Mouse (Mus musculus): ENCODE measurements around the gene Akap7.

Akap7 gene

GRCm38 (mm10) chr10:25297666-25298263 lies 9.9 kb downstream of the Akap7 start:
- no peak for DNase-seq (ENCODE audit: low spot score in 2 of 2)

DNA sequence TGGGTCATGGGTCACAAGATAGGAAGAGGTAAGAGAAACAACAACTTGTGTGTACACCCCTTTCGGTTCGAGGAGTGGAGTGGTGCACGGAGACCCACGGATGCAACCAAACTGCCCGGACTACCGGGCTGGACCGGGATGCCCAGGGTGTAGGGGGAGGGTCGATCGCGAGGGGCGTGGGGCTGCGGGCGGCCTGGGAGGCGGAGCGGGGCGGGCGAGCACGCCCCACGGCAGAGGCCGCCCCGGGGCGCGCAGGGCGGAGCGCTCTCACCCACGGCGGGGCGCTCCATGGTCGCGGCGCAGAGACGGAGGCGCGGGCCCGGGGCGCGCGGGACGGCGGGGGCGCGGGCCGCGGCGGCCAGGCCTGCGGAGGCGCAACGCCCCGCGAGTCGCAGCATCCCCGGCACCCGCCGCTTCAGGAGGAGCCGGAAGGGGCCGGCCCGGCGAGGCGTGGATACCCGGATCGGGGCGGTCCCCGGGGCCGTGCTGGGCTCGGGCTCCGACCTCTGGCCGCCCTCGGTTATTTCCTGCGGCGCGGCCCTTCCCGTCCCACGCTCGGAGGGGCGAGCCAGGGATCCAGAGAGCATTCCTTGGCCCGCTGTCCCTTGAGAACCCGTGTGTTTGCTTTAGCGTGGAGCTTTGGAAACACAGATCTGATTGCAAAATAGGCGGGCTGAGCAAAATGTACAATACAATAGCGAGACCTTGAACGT lies 10.9 kb downstream of the Akap7 start:
- peak; percentile 64 to 75 for DNase-seq (ENCODE audit: low spot score in 2 of 2)

GRCm38 (mm10) chr10:25296286-25296656 lies 11.4 kb downstream of the Akap7 start:
- no peak for DNase-seq (ENCODE audit: low spot score in 2 of 2)

GRCm38 (mm10) chr10:25295836-25296235 lies 11.8 kb downstream of the Akap7 start:
- DNase-seq (ENCODE audit: low spot score in 2 of 2) = no peak

GRCm38 (mm10) chr10:25294999-25295398 lies 12.7 kb downstream of the Akap7 start:
- DNase-seq (ENCODE audit: low spot score in 2 of 2) = no peak

DNA sequence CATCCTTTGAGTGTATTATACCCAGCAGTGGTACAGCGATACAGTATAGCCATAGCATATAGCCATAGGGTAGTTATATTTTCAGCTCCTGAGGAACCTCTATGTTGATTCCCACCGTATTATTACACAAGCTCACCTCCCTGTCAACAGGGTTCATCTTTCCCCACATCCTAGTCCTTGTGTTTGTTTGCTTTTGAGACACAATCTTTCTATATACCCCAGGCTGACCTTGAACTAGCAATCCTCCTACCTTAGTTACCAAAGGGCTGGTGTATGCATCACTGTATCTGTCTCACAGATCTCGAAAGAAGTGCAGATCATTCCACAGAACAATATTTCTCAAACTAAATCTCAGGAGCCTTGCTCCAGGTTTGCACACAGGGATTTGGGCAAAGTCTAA lies 13.9 kb downstream of the Akap7 start:
- DNase-seq (ENCODE audit: low spot score in 2 of 2) = no peak

- no peak for DNase-seq (ENCODE audit: low spot score in 2 of 2)
These were observed 16.6 kb downstream of the Akap7 start for GRCm38 (mm10) chr10:25291053-25291452.

DNA sequence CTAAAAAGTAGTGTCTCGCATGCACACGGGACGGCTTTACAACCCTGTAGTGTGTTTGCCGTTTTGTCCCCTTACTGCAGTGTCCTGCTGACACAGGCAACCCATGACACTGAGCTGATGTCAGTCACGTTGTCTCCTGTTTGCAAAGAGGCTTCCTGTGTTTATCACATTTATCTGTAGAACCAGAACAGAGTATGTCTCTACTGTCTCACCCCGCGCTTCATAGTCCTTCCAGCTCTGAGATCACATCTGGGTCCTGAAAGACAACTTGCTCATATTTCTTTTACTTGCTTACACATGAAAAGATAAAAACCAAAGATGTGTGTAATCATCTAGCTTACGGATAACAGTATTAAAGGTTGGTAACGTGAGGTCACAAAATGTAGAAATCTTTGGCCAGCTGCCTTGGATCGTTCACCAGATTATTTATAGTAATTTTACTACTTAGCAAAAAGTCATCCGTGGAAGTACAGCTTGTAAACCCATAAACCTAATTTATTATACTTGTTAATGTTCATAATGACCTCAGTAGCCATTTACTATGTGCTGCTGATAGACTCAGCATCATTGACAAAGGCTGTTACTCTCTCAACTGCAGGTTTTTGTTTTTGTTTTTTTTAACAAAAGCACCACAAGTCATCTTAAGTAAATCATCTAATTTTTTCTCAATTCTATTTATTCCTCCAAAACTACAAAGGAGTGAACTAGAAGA lies 22.4 kb downstream of the Akap7 start:
- DNase-seq (ENCODE audit: low spot score in 2 of 2) = no peak

DNA sequence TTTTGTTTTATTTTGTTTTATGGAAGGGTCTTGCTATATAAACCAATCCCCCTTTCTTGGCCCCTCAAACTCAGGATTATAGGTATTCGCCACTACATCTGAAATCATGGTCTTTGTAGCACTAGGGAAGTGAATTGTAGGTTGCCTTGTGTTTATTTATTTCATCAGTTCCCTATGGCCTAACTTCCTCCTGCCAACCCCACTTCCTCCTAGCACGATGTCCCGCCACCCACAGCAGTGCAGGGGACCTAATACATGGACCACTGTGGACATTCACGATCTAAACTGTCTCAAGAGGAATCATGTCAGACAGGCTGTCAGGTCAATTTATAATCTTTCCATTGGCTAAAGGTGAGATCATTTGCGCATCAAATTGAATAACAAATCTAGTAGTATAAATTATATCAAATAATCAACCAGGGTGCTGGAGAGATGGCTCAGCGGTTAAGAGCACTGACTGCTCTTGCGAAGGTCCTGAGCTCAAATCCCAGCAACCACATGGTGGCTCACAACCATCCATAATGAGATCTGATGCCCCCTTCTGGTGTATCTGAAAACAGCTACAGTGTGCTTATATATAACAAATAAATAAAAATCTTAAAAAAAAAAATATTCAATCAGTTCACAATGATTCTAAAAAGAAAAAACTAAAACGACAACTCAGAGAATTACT lies 23.1 kb downstream of the Akap7 start:
- no peak for DNase-seq (ENCODE audit: low spot score in 2 of 2)

DNA sequence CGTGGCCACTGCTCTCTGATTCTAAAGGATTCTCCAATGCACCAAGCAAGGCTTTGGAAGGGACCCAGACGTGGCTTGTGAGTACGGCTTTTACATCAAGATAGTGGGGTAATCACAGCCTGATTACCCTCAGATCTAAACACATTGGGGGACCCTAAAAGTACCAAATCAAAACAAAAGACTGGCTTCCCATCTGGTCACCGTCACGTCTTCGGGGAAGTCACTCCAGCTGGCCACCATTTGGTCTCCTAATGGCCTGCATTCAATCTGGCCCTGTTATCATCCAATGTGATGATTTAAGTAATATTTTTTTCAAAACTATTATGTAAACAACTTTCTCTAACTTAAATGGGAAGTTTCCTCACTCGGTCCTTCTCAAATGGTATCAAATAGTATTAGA lies 24.3 kb downstream of the Akap7 start:
- no peak for DNase-seq (ENCODE audit: low spot score in 2 of 2)

DNA sequence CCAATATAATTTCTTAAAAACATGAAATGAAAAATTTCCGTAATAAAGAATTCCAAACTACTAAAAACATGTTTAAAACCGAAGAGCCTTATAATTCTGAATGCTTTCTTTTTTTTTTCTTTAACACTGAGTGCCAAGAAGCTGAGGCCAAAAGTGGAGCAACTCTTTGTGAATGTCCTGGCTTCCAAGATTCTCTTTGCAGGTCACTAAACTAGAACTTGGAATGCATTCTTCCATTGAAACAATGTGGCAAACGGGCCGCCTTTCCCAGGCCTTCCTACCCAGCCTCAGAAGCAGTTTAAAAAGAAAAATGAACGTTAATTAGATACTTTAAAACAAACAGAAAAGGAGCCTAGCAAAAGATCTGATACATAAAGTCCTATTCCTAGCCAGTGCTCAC lies 27.5 kb downstream of the Akap7 start:
- DNase-seq (ENCODE audit: low spot score in 2 of 2) = no peak

DNA sequence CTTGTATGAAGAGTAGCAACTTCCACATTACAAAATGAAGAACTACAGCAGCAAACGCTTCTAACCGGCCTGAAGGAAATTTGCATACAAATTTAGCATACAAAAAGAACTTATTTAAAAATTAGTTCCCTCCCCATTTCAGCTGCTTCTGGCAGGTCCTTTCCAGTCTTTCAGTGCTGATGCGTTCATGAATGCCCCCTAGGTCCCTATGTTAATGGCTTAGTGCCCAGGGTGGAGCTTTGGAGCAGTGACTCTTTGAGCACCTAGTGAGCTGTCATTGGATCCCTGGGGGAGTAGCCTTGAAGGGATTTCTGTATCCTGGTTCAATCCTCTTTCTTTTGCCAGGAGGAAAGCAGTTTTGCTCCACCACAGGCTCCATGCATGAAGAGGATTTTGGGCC lies 28.3 kb downstream of the Akap7 start:
- DNase-seq (ENCODE audit: low spot score in 2 of 2) = no peak

DNA sequence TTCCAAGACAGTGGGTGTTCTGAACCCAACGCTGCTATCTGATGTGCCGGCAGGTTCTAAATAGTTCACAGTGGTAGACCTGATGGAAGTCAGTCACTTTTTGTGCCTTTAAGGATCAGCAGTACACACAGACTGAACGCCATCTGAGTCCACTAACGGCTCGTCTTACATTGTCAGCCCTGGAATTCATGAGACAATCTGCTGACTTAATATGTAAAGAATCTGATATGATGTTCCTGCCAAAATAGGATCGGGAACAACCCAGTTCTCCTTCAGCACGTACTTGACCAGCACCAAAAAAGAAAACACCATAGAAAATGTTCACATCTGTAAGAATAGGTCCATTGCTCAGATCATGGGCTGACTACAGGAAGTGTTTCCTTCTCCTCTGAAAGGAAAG lies 32.2 kb downstream of the Akap7 start:
- no peak for DNase-seq (ENCODE audit: low spot score in 2 of 2)

DNA sequence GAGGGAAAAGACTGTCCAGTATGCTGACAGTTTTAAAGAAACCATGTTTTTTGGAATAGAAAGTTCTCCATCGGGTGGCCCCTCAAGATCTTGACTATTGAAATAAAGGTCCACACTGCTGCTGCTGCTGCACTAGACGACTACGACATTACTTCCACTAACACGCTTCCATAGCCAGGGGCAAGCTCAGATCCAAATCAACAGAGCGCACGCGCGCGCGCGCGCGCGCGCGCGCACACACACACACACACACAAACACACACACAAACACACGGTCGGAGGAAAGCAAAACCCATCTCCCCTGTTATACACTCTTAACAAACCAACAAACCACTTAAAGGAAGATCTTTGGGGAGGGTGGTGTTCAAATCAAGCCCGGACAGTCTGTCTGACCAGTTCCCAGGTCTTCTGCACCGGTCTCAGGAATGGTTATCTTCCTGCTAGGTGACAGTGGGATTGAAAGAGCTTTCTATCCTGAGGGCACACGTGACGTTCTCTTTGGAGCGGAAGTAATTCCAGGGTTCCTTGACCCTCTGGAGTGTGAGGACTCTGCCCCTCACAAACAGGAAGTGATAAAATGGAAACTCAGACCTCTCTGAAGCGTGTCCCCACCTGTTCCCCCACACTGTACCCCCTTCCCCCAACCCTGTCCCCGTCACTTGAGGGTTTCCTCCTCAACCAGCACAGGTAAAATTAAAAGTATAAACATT lies 32.9 kb downstream of the Akap7 start:
- DNase-seq (ENCODE audit: low spot score in 2 of 2) = no peak

GRCm38 (mm10) chr10:25273731-25274130 lies 33.9 kb downstream of the Akap7 start:
- no peak for DNase-seq (ENCODE audit: low spot score in 2 of 2)

- DNase-seq (ENCODE audit: low spot score in 2 of 2) = no peak
These were observed 35.9 kb downstream of the Akap7 start for GRCm38 (mm10) chr10:25271756-25272155.

DNA sequence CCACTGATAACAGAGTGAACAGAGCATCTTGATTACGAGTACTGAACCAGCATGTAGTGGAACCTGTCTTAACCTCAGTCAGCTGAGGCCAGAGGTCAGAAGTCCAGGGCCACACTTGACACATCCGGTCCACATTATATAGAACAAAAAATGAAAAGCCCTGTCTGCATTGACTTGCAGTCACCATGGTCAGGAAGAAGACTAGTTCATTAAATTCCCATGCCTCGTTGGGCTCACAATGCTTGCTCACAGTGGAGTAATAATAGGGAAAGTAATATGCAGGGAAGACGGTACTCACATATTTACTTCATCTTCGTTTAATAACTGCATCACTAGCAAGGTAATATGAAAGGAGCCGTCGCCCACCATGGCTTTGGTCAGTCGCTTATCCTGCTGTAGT lies 36.5 kb downstream of the Akap7 start:
- no peak for DNase-seq (ENCODE audit: low spot score in 2 of 2)

- DNase-seq (ENCODE audit: low spot score in 2 of 2) = no peak
These were observed 39.0 kb downstream of the Akap7 start for GRCm38 (mm10) chr10:25268476-25269351.

- no peak for DNase-seq (ENCODE audit: low spot score in 2 of 2)
These were observed 46.5 kb downstream of the Akap7 start for GRCm38 (mm10) chr10:25261176-25261575.

DNA sequence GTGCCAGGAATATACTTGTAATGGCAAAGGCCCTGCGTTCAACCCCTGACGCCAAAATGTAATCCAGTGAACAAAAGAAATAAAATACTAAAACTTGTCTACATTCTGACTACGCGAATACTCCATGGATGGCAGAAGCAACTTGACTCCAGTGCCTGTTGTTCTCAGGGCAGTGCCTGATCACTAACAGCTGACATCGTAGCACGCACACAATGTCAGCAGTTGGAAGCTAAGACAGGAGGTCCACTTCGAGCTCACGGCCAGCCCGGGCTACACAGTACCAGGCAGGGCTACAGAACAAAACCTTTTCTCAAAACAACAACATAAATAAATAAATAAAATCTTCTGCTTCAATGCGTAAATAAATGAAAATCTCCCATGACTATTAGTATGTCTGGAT lies 46.9 kb downstream of the Akap7 start:
- DNase-seq (ENCODE audit: low spot score in 2 of 2) = no peak

DNA sequence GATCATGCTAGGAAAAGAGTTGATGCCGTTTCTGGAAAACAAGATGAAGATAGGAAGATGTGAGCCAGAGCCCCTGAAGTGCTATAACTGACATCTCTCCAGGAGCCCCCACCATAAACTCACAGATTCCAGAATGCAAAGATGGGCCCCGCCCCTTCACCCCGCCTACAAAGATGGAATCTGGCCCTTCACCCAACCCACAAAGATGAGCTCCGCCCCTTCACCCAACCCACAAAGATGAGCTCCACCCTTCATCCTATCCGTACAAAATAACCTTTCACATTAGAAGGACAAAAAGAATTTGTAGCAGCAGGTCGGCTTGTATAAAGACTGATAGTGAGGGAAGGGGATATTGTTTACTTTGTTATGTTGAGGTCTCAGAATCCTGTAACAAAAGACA lies 49.5 kb downstream of the Akap7 start:
- no peak for DNase-seq (ENCODE audit: low spot score in 2 of 2)

Measured in frontal cortex, postnatal 25 days (tissue).